Mouse (Mus musculus) ovary, adult 18-20 months (tissue): ENCODE measurements around the gene Spag6l.
A peak's percentile ranks its signal among the peaks of the same experiment; 100 is the strongest.
"Not testable (repeated sequence)": the region's sequence is repeated elsewhere in the genome, so short reads cannot be mapped to it uniquely, and the experiment has no call there.

Experiments used
- DNase-seq: peaks from one replicate; pipeline ENCODE4 v3.0.0; 2022; ENCODE audit warnings: low spot score, mixed read lengths

Gene Spag6l

GRCm38 (mm10) chr16:16828757-16829615 lies at the start of gene Spag6l:
Gene Spag6l (minus strand): TSS chr16:16829456.
- DNase-seq = peak; percentile 17

DNA sequence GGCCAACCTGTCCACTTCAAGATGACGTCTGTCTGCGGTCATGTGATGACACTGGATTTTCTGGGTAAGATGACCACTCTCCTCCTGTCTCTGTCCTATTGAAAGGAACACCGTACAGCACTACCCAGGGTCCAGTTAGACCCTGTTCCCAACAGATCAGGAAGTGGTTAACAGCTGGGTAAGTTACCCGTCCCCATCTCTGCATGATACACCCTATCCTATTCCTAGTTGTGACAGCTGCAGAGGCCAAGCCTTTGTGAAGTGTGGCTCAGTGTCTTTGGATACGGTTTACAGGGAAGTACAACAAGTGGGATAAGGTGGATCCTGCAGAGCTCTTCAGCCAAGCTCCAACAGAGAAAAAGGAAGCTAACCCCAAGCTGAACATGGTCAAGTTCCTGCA lies 49.8 kb upstream of the Spag6l start:
- no peak for DNase-seq

DNA sequence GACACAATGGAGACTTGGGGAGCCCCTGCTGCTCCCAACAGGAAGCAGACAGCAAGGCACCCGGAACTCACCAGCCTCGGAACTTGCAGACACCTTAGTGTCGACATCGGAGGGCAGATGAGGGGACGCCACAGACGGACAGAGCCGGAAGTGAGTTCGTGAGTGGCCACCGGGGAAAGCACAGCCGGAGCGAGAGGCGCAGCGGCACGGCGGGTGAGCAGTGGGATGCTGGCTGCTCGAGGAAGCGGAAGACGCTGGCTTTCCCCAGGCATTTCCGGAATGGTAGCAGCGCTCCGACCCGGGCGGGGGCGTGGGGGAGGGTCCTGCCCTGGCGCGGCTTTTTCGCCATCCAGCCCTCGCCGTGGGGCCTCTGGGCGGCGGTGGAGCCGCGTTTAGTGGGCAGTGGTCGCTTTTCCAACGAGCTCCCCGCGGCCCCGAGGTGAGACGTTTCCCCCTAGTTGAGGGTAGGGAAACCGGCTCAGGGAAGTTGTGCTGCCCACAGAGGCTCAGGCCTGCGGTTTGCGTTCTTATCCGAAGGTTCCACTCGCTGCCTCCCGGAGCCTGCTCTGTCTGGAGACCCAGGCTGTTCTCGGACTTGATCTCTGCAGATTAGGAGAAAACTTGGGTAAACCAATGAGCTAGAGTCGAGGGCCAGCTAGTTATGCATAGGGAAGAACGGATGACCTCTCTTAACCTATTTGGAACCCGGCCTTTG lies 41.5 kb upstream of the Spag6l start, which contains the start of the genes Top3b and Vpreb1:
TSS of gene Top3b (plus strand) at position 120 of the 715 bp plus-strand sequence.
TSS of gene Vpreb1 (minus strand) at position 227 of the 715 bp plus-strand sequence.
- DNase-seq = peak; percentile 84

GRCm38 (mm10) chr16:16870241-16870616 lies 41.0 kb upstream of the Spag6l start:
- no peak for DNase-seq

DNA sequence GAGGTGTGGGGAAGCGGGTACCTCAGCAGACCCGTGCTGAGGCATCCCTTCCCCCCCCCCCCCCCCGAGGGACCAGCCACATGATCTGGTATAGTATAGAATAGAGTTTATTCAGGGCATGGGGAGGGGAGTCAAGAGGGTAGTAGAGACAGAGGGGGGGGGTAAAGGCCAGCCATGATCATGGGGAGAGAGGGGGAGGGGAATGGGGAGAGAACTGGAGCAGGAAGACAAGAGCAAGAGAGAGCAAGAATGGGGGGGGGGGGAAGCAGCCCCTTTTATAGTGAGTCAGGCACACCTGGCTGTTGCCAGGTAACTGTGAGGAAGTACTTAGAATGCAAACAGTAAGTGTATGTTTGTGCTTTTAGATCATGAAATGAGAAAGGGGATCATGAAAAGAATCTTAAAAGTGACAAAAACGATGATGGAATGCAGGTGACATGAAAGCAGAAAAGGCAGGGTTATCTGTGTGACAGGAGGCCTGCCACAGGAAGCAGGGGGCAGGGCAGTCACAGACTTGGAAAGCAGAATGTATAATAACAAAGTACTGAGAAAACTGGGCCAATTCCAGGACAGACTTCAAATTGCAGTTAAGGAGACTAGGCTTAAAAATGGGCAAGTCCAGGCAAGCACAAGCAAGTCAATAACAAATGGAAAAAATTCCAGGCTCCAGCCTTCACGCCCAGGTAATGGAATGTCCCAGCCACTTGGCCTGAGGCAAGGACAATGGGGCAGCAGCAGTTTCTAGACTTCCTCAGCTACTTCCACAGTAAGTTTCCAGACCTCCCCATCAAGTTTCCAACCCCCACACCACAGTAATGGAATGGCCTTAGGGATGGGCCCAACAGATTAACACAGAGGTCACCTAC lies 36.7 kb upstream of the Spag6l start:
- DNase-seq = no peak

GRCm38 (mm10) chr16:16865217-16865616 lies 36.0 kb upstream of the Spag6l start:
- DNase-seq = no peak

DNA sequence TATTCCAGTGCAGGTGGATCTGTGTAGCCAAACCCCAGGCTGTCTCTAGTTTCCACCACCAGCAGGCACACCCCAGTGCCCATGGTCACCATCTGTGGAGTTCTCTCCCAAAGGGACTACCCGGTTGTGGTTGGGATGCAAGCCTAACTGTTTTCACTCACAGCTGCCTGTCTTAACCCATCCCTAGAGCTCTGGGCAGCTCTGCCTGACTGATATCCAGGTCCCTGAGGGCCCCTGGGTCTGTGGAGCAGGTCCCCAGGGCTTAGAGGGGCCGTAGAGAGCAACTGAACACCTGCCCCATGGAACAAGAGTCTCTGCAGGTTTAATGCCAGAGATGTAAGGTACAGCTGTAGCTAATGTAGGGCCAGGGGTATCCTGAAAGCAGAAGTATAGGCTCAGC lies 34.7 kb upstream of the Spag6l start, which contains the start of gene Igll1:
TSS of gene Igll1 (minus strand) at position 8 of the 400 bp plus-strand sequence.
- DNase-seq = no peak

DNA sequence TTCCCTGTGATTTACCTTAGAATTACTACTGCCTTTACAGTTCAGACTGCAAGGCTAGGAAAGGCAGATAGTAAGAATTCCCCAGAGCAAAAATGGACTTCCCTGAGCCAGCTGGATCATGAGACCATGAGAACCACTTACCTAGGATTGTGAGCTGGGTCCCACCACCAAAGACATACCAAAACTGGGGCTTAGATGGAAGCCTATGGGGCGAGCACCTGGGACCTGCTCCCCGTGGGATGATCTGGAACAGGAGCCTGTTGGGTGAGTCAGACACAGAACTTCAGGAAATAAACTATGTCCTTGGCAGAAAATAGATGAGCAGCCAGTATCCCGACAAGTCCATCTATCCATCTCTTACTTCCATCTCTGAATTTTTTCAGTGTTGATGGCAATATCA lies 33.0 kb upstream of the Spag6l start:
- no peak for DNase-seq

DNA sequence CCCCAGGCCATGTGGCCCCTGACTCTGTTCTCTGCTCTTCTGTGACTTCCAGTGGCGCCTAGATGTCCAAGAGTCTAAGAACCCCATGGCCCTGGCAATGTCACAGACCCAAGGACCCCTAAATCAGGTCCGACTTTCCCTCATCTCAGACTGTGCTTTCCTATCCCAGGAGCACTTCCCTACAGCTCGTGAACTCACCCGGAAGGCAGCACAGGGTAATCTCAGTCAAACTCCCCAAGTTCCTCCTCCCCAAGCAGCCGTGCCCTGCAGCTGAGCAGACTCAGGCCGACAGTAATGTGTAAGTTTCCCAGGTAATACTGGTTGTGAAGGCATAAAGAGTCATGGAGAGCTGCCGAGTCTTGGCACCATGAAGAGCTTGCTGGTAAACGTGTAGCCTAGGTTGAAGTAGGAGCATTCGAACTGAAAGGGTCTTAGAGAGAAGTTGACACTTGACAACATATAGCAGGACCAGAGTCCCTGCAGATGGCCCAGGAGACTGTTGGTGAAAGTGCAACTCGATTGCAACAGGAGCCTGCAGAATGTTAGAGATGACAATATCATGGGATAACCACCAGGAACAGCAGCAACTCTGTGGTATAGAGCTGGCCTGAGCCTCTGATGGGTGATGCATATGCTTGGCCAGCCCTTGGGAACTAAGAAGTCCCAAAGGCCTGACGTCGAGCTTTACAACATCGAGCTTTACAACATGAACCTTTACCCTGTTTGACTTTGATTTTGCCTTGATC lies 27.6 kb upstream of the Spag6l start:
- DNase-seq = no peak

GRCm38 (mm10) chr16:16856054-16856453 lies 26.8 kb upstream of the Spag6l start:
- DNase-seq = not testable (repeated sequence)

- no peak for DNase-seq
Observed at GRCm38 (mm10) chr16:16855541-16855940, 26.3 kb upstream of the Spag6l start.

DNA sequence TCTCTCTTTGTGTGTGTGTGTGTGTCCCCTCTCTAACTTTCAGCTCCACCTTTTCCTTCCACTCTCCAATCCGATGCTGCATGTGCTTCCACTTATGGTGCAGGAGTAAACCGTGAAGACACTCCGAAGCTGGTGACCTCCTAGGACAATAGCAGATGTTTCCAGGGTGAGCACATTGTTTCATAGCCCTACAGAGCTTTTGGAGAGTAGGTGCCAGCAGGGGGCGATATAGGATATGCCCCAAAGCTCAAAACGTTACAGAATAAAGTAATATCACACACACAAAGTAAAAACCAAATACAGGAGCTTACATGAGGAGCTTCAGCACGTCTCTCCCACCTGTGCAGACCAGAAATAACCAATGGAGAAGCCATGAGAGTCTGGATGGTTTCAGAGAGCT lies 25.6 kb upstream of the Spag6l start:
- DNase-seq = no peak

DNA sequence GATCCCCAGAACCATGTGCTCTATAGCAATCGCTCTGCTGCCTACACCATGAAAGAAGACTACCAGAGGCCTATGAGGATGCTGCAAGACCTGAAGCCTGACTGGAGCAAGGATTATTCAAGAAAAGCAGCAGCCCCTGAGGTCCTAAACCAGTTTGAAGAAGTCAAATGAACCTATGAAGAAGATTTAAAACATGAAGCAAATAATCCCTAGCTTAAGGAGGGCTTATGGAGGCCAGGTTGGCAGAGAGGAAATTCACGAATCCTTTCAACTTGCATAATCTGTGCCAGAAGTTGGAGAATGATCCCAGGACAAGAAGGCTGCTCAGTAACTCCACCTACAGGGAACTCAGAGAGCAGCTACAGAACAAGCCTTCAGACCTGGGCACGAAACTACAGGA lies 23.2 kb upstream of the Spag6l start:
- no peak for DNase-seq

GRCm38 (mm10) chr16:16849196-16849595 lies 19.9 kb upstream of the Spag6l start:
- no peak for DNase-seq

GRCm38 (mm10) chr16:16829671-16830070 lies 415 bp upstream of the Spag6l start:
- DNase-seq = no peak

GRCm38 (mm10) chr16:16826223-16826622 lies 3.0 kb downstream of the Spag6l start:
- no peak for DNase-seq

- no peak for DNase-seq
Observed at GRCm38 (mm10) chr16:16825476-16825875, 3.8 kb downstream of the Spag6l start.

- no peak for DNase-seq
Observed at GRCm38 (mm10) chr16:16806325-16806724, 22.9 kb downstream of the Spag6l start.
